Mouse (Mus musculus) right cerebral cortex, adult 18-20 months (tissue): ENCODE results near the gene Azi2.

Experiments
- DNase-seq: peaks from one replicate; pipeline ENCODE4 v3.0.0; 2022; ENCODE audit warnings: mixed read lengths

Gene Azi2

GRCm38 (mm10) chr9:118040218-118041021 is at the start of gene Azi2:
Gene Azi2, plus strand, starts transcription at chr9:118040499.
- peak; percentile 99 for DNase-seq

- no peak for DNase-seq
Observed at GRCm38 (mm10) chr9:117996631-117997030, 43.7 kb upstream of the Azi2 start.

GRCm38 (mm10) chr9:118001488-118001887 is 38.8 kb upstream of the Azi2 start:
- no peak for DNase-seq

GRCm38 (mm10) chr9:118003218-118003886 is 36.9 kb upstream of the Azi2 start:
- DNase-seq, result no peak

- DNase-seq, result no peak
Observed at GRCm38 (mm10) chr9:118003937-118004336, 36.4 kb upstream of the Azi2 start.

- no peak for DNase-seq
Observed at GRCm38 (mm10) chr9:118012928-118013327, 27.4 kb upstream of the Azi2 start.

- no peak for DNase-seq
Observed at GRCm38 (mm10) chr9:118024966-118025365, 15.3 kb upstream of the Azi2 start.

GRCm38 (mm10) chr9:118029490-118029889 is 10.8 kb upstream of the Azi2 start:
- no peak for DNase-seq

- DNase-seq, result no peak
Observed at GRCm38 (mm10) chr9:118030252-118030651, 10.0 kb upstream of the Azi2 start.

GRCm38 (mm10) chr9:118031694-118032093 is 8.6 kb upstream of the Azi2 start:
- no peak for DNase-seq

GRCm38 (mm10) chr9:118034990-118035389 is 5.3 kb upstream of the Azi2 start:
- no peak for DNase-seq

GRCm38 (mm10) chr9:118041022-118041400 is 712 bp downstream of the Azi2 start:
- DNase-seq, result peak; percentile 30

- no peak for DNase-seq
Observed at GRCm38 (mm10) chr9:118041646-118042045, 1.3 kb downstream of the Azi2 start.

- no peak for DNase-seq
Observed at GRCm38 (mm10) chr9:118042738-118043137, 2.4 kb downstream of the Azi2 start.

- no peak for DNase-seq
Observed at GRCm38 (mm10) chr9:118043581-118043980, 3.3 kb downstream of the Azi2 start.

- no peak for DNase-seq
Observed at GRCm38 (mm10) chr9:118045011-118045533, 4.8 kb downstream of the Azi2 start.

- no peak for DNase-seq
Observed at GRCm38 (mm10) chr9:118053286-118053685, 13.0 kb downstream of the Azi2 start.

- DNase-seq, result no peak
Observed at GRCm38 (mm10) chr9:118059101-118059500, 18.8 kb downstream of the Azi2 start.

- DNase-seq, result no peak
Observed at GRCm38 (mm10) chr9:118070442-118070841, 30.1 kb downstream of the Azi2 start.

- DNase-seq, result no peak
Observed at GRCm38 (mm10) chr9:118071337-118071736, 31.0 kb downstream of the Azi2 start.

GRCm38 (mm10) chr9:118072101-118072500 is 31.8 kb downstream of the Azi2 start:
- DNase-seq, result no peak

GRCm38 (mm10) chr9:118073358-118073757 is 33.1 kb downstream of the Azi2 start:
- DNase-seq, result no peak

GRCm38 (mm10) chr9:118082575-118083431 is 42.5 kb downstream of the Azi2 start:
- no peak for DNase-seq
